In genomic region chr2:163645700-163646460, GRCm38 (mm10) we compare ENCODE assay signal across 8 mouse cellular contexts. TPM values are rescaled to one million over a fixed set of nuclear protein-coding genes. Genes with fewer than 3 reads are reported as not detected.
DNase-seq lines count a peak whose midpoint lies in the region; ATAC-seq lines count a peak whose summit lies in the region.

No protein-coding gene starts in this region.

- ATAC-seq in heart, embryonic 11.5 days (replicated peaks; ENCODE audit: insufficient number of reproducible peaks, low FRiP score, low TSS enrichment) = no peak
- ATAC-seq in neural tube, embryonic 13.5 days (ENCODE audit: low read depth) = no peak
- ATAC-seq in stomach, embryonic 16.5 days (ENCODE audit: insufficient read depth, low FRiP score) = no peak

- DNase-seq in heart, adult 18-20 months = no peak
- no peak for DNase-seq in neural tube, embryonic 10.5 days (ENCODE audit: extremely low spot score, low spot score)
- DNase-seq in limb, embryonic 10.5 days (ENCODE audit: low spot score) = no peak
- DNase-seq in thymus, postnatal 4 days = no peak
- no peak for DNase-seq in urinary bladder, adult 2 months (ENCODE audit: low spot score)

- peak overlapping the region; percentile 69 for H3K4me2 ChIP-seq in heart, embryonic 11.5 days
- H3K4me2 ChIP-seq in neural tube, embryonic 13.5 days = peak overlapping the region; percentile 70; the same call in 1 of the 2 replicates
- H3K4me2 ChIP-seq in stomach, embryonic 16.5 days (ENCODE audit: low read depth, low read length) = peak overlapping the region; percentile 74

- peaks cover 17% of the 10 kb centered on the region; the same call in 1 of the 2 replicates for H3K4me1 ChIP-seq in heart, embryonic 11.5 days (ENCODE audit: control insufficient read depth, insufficient read depth, low read length)
- H3K4me1 ChIP-seq in neural tube, embryonic 13.5 days (replicated peaks) = peaks cover 29% of the 10 kb centered on the region
- peaks cover 15% of the 10 kb centered on the region for H3K4me1 ChIP-seq in limb, embryonic 10.5 days
- H3K4me1 ChIP-seq in stomach, embryonic 16.5 days (ENCODE audit: control insufficient read depth, insufficient read depth, low read length) = peaks cover 22% of the 10 kb centered on the region

- no peak overlapping the region for H3K9ac ChIP-seq in heart, embryonic 11.5 days (ENCODE audit: low read depth, low read length)
- H3K9ac ChIP-seq in neural tube, embryonic 13.5 days = 0 out of 2 replicates have a peak overlapping the region, but pooled peaks have one; percentile 38
- H3K9ac ChIP-seq in stomach, embryonic 16.5 days (ENCODE audit: low read length) = no peak overlapping the region

- no peaks in the 10 kb centered on the region for H3K27me3 ChIP-seq in heart, embryonic 11.5 days (ENCODE audit: control insufficient read depth, insufficient read depth, low read length)
- H3K27me3 ChIP-seq in neural tube, embryonic 13.5 days = no peaks in the 10 kb centered on the region
- no peaks in the 10 kb centered on the region for H3K27me3 ChIP-seq in limb, embryonic 10.5 days (ENCODE audit: low read depth, poor library complexity, severe bottlenecking)
- no peaks in the 10 kb centered on the region for H3K27me3 ChIP-seq in stomach, embryonic 16.5 days (ENCODE audit: control insufficient read depth, insufficient read depth, low read length)

- H3K4me3 ChIP-seq in heart, embryonic 11.5 days (ENCODE audit: low read depth, low read length) = no peak overlapping the region
- H3K4me3 ChIP-seq in neural tube, embryonic 13.5 days = no peak overlapping the region
- H3K4me3 ChIP-seq in limb, embryonic 10.5 days = no peak overlapping the region
- H3K4me3 ChIP-seq in stomach, embryonic 16.5 days (replicated peaks; ENCODE audit: low read length) = no peak overlapping the region

- peak overlapping the region; percentile 99 for H3K27ac ChIP-seq in heart, embryonic 11.5 days (ENCODE audit: low read depth, low read length)
- peak overlapping the region; percentile 99 for H3K27ac ChIP-seq in neural tube, embryonic 13.5 days (replicated peaks)
- H3K27ac ChIP-seq in limb, embryonic 10.5 days = peak overlapping the region; percentile 97
- peak overlapping the region; percentile 100 for H3K27ac ChIP-seq in stomach, embryonic 16.5 days (ENCODE audit: low read length)

- 69% methylated on average over 11 of the region's 11 CpGs for WGBS in heart, embryonic 11.5 days (ENCODE audit: insufficient replicate concordance)
- WGBS in neural tube, embryonic 13.5 days = 84% methylated on average over 11 of the region's 11 CpGs
- WGBS in limb, embryonic 10.5 days = 84% methylated on average over 11 of the region's 11 CpGs
- 74% methylated on average over 11 of the region's 11 CpGs for WGBS in stomach, embryonic 16.5 days

- H3K9me3 ChIP-seq in heart, embryonic 11.5 days (replicated peaks; ENCODE audit: control insufficient read depth, low read length) = peaks cover 7% of the 10 kb centered on the region; the same call in 1 of the 2 replicates
- H3K9me3 ChIP-seq in neural tube, embryonic 13.5 days = peaks cover 14% of the 10 kb centered on the region; the same call in 1 of the 2 replicates
- H3K9me3 ChIP-seq in limb, embryonic 10.5 days (replicated peaks) = peaks cover 5% of the 10 kb centered on the region; the same call in 1 of the 2 replicates
- peaks cover 8% of the 10 kb centered on the region; the same call in 1 of the 2 replicates for H3K9me3 ChIP-seq in stomach, embryonic 16.5 days (replicated peaks; ENCODE audit: control insufficient read depth, low read length)

- no peaks in the 10 kb centered on the region; the same call in 1 of the 2 replicates for H3K36me3 ChIP-seq in heart, embryonic 11.5 days (ENCODE audit: control insufficient read depth, insufficient read depth, low read length)
- H3K36me3 ChIP-seq in neural tube, embryonic 13.5 days = 0 out of 2 replicates have a peak, but pooled peaks cover 3% of the 10 kb centered on the region
- peaks cover 10% of the 10 kb centered on the region for H3K36me3 ChIP-seq in limb, embryonic 10.5 days
- no peaks in the 10 kb centered on the region for H3K36me3 ChIP-seq in stomach, embryonic 16.5 days (ENCODE audit: control insufficient read depth, insufficient read depth, low read length)

RNA-seq across cellular contexts. Expression of gene Serinc3, which starts 0.9 kb away (rescaled TPM):
- 77.5 and 79.0 TPM in 2 replicates for polyA plus RNA-seq in heart, embryonic 11.5 days (2014; fragmentation: Nextera tagmentation; extraction: Ambion mirVana)
- 100 to 1,000 TPM; 284 to 364 TPM for total RNA-seq in heart, adult 18-20 months (2021)
- polyA plus RNA-seq in neural tube, embryonic 13.5 days (2015; fragmentation: Nextera tagmentation; extraction: Ambion mirVana) = 36.8 and 39.1 TPM in 2 replicates
- polyA plus RNA-seq in limb, embryonic 10.5 days (2016; fragmentation: Nextera tagmentation; extraction: Ambion mirVana) = 17.3 and 20.4 TPM in 2 replicates
- 59.2 and 62.2 TPM in 2 replicates for polyA plus RNA-seq in stomach, embryonic 16.5 days (2015; fragmentation: Nextera tagmentation; extraction: Ambion mirVana)
- polyA plus RNA-seq in urinary bladder, adult 2 months (2012; rRNA removed) = 321 and 344 TPM in 2 replicates

RNA-seq across cellular contexts. Expression of gene Pkig, which starts 12.3 kb away (rescaled TPM):
- 249 and 252 TPM in 2 replicates for polyA plus RNA-seq in heart, embryonic 11.5 days (2014; fragmentation: Nextera tagmentation; extraction: Ambion mirVana)
- total RNA-seq in heart, adult 18-20 months (2021) = 100 to 1,000 TPM; 219 to 232 TPM
- 116 and 123 TPM in 2 replicates for polyA plus RNA-seq in neural tube, embryonic 13.5 days (2015; fragmentation: Nextera tagmentation; extraction: Ambion mirVana)
- polyA plus RNA-seq in limb, embryonic 10.5 days (2016; fragmentation: Nextera tagmentation; extraction: Ambion mirVana) = 191 and 204 TPM in 2 replicates
- polyA plus RNA-seq in stomach, embryonic 16.5 days (2015; fragmentation: Nextera tagmentation; extraction: Ambion mirVana) = 91.2 and 107 TPM in 2 replicates
- polyA plus RNA-seq in urinary bladder, adult 2 months (2012; rRNA removed) = 83.9 and 114 TPM in 2 replicates

RNA-seq across cellular contexts. Expression of gene Ttpal, which starts 43.8 kb away (rescaled TPM):
- 28.2 TPM in 2 replicates for polyA plus RNA-seq in heart, embryonic 11.5 days (2014; fragmentation: Nextera tagmentation; extraction: Ambion mirVana)
- total RNA-seq in heart, adult 18-20 months (2021) = 10 to 100 TPM; 12.0 to 16.8 TPM
- polyA plus RNA-seq in neural tube, embryonic 13.5 days (2015; fragmentation: Nextera tagmentation; extraction: Ambion mirVana) = 39.2 and 42.2 TPM in 2 replicates
- polyA plus RNA-seq in limb, embryonic 10.5 days (2016; fragmentation: Nextera tagmentation; extraction: Ambion mirVana) = 29.5 and 37.4 TPM in 2 replicates
- polyA plus RNA-seq in stomach, embryonic 16.5 days (2015; fragmentation: Nextera tagmentation; extraction: Ambion mirVana) = 31.4 and 33.3 TPM in 2 replicates
- polyA plus RNA-seq in urinary bladder, adult 2 months (2012; rRNA removed) = 22.0 and 22.9 TPM in 2 replicates
